Mouse (Mus musculus) neural tube, embryonic 10.5 days (tissue): Measurements from ENCODE around the gene Reln.

Experiments used
- DNase-seq: peaks from one replicate; pipeline ENCODE4 v3.0.0-alpha.2; 2017; ENCODE audit warnings: low spot score; ENCODE audit errors: extremely low spot score

Reln gene

DNA sequence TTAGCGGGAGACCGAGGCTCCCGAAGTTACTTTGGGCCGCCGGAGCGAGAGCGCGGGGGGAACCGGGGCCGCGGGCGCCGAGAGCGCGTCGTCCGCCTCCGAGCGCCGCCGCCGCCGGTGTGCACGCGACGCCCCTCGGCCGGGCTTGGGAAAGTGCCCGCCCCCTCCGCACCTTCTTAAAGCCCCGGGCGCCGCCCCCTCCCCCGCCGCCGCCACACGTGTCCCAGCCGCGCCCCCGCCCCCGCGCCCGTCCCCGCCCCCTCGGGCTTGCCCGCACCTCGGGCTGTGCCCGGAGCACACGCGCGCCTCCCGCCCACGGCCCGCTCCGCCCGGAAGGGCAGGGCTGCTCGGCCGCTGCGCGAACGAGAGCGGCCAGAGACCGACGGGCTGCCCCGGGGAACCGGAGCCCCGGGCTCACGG is at the start of gene Reln:
Gene Reln, minus strand, starts transcription at position 147 of the 420 bp plus-strand sequence.
- DNase-seq = peak; percentile 63

DNA sequence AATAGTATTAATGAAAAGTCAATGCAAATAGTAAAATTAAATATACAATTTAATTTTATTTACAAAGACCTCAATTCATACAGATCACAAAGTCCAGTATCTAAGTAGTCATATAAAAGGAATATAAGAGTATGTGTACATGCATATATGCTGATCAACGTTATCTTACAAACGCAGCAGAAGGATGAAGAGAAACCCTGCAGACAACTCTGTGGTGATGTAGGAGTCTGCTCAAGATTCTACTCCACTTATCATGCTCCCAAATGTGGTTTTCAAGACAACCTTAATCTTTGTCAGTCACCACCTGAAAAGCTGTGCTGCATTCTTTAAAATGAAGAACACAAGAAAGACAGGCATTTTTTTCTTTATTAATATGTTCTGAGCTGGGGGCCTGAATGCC is 44.0 kb upstream of the Reln start:
- DNase-seq = no peak

DNA sequence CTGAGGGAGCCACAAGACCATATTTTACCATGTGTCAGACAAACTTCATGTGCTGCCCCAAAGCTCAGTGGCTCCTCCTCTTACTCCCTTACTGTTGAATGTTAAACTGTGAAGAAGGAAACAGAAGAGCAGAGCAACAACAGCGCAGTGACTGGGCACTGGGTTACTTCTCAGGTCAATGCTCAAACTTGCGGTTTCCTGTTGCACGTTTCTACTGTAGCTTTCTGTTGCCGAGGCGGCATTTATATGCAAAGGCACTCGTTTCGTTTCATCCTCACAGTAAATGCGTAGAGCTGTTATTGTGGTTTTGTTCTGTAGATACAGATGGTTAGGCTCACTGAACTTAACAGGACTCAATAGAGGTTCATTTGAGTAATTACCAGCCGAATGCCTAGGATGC is 16.0 kb upstream of the Reln start:
- DNase-seq = no peak

DNA sequence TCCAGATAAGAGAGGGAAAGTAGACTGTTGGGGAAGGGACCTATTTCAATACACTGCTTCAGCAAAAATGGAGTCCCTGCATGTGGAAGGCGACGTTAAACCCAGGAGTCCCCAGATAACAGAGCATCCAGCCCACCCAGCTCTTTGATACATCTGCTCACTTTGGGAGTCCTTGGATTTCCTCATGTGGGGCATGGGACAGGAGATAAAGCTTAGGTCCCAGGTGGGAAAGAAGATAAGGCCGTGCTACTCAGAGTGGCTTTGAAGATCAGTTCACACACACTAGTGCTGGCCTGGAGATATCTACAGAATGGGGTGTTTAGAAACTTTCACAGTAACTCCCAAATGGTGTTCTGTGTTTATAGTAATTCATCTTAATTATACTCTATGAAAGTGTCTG is 3.9 kb upstream of the Reln start:
- no peak for DNase-seq

DNA sequence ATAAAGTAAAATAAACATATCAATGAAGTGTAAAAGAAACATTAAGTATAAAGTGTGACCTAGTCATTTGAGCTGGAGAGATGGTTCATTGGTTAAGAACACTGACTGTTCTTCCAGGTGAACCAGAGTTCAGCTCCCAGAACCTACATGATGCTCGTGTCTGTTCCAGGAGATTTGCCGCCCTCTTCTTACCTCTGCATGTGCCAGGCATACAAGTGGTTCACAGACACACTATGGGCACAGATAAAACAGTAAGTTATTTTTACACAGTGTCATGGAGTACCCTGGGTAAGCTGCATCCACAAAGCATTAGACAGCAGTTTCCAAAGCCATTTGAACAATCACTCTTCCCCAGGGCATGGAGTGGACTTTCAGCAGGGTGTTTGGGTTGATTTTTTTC is 3.2 kb upstream of the Reln start:
- no peak for DNase-seq

DNA sequence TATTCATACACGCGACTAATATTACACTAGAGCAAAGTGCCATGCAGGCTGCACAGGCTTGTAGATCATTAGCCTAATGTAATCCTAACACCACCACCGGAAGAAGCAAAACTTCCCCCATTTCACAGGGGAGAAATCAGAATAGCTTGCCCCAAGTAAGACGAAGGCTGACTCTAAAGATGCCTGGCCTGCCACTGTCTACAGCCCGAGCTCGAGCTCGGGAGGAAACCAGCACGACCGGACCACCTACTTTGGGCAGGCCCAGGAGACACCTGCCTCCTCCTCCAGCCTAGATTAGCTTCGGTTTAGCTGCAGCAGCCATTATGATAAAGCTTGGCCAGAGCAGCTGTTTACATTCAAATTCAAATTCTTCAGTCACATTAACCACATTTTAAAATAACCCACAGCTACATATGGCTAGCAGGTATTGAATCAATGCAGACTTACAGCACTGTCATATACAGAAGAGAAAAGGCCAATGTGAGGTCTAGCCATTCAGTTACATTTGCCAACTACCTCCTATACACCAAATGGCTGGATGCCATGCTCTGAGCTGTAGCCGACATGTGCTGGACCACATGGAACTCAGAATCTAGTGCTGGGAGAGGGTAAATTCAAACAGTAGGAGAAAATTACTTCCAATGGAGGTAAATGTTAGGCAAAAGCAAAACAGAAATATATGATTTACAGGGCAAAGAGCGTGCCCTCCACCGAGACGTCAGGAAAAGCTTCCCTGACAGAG is 1.6 kb upstream of the Reln start:
- DNase-seq = no peak

DNA sequence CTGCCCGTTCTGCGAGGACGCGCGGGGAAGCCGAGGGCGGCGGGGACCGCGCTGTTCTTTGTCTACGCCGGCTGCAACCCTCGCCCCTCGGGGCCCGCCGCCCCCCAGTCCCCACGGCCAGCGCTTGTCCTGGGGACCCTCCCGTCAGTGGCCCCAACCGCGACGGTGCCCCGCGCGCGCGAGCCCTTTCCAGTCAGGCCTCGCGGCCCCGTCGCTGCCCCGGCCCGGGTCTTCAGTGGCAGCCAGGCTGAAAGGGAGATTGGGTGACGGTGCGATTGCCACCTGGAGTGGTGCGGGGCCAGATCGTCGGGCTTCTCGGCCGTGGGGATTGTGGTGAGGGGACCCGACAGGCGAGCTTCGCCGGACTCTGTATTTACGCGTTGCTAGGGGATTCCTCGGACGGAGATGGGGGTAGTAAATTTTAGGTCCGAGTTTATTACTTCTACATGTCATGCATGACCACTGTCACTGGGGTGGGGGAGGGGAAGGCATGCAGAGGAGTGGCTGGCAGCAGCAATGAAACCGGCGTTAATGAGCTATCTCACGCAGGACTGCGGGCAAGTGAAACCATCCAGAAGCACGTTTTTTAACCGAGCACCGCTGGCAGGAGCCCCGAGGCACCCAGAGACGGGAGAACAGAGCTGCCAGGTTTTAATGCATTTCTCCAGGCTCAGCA is 612 bp upstream of the Reln start:
- peak; percentile 59 for DNase-seq

DNA sequence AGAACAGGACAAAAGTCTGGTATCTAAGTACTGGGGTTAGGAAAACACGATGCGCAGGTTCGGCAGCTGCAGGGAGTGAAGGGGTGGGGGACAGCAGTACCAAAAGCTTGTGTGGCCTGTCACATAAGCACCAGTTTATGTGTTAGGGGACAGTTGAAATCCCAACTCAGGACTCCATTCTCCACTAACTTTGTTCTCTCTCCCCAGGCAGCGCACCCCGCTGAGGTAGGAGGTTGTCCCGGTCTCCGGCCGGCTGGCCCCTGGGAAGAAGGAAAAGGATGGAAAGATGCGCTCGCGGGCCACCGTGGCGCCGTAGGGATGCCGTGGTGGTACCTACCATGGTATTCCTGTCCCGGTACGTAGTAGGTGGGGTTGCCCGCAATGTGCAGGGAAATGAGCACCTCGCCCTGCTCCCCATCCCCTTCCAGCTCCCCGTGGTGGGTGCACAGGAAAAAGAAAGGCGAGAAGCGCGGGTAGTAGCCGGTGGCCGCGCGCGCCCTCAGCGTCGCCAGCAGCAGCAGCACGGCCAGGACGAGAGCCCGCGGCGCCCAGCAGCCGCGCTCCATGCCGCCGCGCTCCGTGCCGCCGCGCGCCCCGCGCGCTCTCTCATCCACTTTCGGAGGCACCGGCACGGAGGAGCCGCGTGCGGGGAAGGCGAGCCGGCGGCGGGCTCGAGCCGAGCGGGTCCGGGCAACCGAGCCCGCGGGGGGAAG is 503 bp downstream of the Reln start:
- DNase-seq = peak; percentile 62

DNA sequence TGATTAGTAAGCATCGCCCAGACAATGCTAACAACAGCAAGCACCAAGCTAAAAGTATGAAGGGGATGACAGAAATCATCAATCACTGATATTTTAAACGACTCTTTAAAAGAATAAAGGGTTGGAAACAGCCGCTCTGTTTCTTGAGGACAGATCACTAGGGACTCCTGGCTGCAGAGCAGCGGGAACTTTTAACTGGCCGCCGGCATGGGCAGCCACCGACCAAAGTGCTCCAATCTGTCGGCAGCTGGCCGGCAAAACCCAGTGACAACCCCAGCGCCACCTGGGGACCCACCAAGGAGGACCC is 1.0 kb downstream of the Reln start:
- DNase-seq = no peak

DNA sequence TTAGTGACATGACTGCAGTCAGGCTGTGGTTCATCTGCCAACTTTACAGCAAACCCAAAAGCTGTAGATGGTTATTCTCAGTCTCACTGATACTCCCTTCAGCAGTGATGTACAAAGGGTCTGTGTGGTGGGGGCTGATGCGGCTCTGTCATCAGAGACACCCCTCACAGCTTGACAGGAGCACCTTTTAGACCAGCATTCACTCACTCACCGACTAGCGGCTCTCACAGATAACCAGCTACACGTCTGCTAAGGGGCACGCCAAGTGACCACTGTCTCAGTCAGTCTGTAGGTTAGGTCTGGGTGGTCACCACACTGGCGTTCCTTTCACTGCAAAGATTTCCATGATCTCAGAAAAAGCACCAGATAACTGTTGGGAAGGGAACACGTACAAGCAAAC is 2.0 kb downstream of the Reln start:
- no peak for DNase-seq

DNA sequence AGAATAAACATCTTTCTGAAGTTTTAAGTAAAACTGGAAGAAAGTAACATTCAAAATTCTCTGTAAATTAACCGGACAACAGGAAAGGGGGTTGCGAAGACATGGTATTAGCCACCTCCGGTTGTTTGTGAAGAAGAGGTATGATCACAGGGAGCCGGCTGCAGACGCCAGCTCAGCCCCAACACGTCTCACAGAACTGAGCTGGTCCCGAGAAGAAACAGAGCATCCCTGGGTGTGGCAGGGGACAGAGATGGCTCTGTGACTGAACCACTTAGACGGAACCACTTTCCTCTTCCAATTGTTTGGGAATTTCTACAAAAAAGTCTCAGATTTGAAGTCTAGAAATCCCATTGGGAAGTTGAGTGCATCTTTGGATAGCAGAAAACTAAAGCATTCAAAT is 3.5 kb downstream of the Reln start:
- no peak for DNase-seq

DNA sequence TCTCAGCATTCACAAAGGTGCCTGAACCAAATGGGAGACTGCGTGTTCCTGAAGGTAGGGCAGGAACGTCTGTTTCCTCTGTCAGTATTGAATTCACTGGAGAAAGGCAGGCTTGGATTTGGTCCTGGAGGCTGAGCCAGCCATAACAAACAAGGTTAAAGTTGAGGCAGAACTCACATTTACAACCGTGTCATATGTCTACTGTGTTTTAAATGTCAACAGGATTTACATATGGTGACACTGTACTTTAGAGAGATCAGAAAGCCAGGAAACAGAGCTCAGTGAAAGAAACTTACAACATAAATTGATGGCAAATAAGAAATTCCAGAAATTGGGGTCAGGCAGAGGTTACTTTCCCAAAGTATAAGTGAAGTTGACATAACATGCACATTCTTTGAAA is 9.1 kb downstream of the Reln start:
- DNase-seq = no peak

DNA sequence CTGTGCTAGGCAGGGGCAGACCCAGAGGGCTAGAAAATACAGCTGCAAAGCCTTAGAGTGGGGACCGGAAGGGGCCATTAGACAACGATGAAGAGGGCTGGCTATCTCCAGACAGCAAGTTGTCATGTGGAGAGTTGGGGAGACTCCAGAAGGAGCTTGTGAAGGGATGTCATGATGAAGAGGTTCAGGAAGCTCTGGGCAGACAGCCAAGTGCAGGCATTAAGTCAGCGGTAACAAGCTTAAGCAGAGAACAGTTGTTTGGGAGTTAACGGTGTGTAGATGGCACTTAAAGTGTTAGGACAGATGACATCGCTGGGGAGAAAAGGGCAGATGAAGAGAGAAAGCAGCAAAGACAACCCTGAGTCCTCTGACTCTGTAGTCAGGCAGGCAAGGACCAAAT is 13.7 kb downstream of the Reln start:
- DNase-seq = no peak

DNA sequence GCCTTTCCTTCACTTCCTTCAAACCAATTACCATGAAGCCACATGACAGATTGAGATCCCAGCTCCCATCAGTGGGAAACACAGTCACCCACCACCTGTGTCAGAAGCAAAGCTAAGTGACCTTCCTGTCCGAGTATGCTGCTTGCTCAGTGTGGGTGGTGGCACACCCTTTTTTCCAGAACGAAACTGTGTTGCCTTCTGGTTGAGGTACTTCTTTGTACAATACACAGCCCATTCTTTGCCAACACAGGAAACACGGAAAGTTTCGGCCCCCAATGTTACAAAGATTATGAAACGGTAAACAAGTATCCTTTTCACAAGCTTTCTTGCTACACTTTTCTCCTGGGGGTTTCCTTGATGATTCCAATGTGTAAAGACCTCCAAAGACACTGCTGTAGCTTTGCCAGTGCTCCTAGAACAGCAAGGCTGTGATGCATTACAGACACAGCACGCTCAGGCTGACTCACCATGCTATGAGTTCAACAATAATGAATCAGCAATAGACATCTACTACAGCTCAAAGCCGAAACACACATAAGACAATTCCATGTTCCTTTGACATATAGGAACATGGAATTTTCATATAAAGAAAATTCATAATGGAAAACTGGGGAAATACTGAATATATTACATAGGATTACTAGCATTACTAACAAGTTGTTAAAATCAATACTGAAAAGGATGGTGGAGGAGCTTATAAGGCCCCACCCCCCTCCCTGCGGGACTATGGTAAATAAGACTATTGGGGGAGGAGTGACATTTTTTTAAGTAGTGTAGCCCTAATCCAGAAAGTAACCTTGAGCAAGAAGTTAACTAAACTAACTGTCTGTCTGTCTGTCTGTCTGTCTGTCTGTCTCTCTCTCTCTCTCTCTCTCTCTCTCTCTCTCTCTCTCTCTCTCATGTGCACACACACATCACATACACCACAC is 15.8 kb downstream of the Reln start:
- no peak for DNase-seq

DNA sequence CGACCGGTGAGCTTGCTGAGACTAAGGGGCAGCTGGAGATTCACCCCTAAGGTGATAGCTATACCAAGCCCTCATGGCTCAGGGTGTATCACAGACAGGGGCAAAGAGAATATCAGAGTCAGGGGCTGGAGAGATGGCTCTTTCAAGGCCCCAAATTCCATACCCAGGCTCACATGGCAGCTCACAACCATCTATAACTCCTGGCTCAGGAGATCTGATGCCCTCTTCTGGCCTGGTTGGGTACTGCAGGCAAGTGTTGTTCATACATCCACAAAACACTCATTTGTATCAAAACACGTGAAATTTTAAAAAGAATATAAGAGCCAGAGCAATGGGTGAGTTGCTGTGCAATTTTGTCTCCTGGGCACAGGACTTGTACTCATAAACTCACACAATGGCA is 17.3 kb downstream of the Reln start:
- peak; percentile 48 for DNase-seq

DNA sequence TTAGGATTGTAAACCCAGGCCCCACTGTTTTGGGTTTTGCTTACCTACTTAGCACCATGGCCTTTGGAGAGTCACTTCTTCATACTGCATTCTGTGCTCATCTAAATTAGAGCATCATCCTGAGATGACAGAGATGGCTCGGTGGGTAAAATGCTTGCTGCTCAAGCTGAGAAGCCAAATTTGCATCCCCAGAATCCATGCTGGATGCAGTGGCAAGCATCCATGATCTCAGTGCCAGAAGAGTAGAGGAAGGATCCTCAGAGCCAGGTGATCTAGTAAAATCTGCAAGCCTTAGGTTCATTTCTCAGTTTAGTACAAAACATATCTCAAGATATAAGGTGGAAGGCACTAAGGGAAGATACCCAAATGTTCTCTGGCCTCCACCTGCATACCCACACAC is 20.7 kb downstream of the Reln start:
- DNase-seq = no peak

DNA sequence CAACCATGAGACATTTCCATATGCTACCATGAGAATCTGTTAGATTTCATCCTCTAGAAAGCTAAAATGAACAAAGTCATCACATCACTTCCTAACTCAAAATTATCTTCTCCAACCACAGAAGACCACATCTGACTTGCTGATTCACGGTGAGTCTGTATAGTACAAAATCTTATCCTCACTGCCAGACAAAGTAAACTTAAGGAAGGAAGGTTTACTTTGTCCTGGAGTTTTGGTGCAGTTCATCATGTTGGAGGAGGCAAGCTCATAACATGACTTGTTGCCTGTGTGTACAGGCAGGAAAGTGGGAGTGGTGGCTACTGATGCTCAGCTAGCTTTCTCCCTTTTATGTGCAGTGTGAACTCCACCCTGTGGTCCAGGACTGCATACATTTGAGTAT is 26.7 kb downstream of the Reln start:
- no peak for DNase-seq

DNA sequence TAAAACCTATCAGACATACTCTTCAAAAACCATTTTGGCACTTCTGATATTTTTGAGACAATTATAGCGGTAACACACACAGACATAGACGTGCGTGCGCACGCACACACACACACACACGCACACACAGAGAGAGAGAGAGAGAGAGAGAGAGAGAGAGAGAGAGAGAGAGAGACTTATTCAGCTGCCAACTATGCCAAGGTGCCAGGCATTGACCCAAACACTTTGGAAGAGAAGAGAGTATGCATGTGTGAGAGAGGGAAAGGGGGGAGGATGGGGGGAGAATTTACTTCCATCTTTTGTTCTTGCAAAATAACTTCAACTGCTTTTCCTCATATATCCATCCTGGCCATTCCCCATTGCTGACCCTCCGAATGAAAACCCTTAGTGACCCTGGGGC is 28.0 kb downstream of the Reln start:
- no peak for DNase-seq

DNA sequence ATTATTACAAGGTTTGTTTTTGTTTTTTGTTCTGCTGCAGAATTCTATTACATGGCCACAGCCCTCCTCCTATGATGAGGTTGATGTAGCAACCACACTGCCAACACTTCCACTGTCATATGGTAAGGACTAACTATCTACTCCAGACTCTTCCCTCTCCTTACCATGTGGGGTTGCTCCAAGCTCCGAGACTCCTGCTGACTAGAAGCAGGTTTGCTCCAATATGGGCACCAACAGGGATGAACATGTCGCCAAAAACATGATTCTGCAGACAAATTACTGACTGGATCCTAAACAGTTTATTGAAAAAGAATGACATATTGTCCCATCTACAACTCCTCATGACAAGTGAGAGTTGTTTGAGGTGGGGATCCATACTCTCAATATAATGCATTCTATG is 28.5 kb downstream of the Reln start:
- DNase-seq = no peak

DNA sequence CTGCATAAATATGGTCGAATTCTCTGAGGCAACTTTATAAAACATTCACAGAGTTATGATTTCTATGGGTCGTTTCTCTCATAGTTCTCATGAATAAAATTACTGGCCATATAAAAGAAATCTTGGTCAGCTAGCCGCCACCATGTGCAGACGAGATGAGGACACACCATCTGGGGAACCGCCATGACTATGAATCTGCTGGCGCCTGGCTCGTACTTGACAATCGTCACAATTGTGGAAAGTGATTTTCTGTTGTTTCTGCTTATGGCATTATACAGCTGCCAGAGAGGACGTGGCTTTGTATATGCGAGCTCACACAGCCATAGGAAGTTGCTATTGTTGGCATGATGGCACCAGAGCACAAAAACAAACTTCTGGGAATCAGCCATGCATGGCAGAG is 31.5 kb downstream of the Reln start:
- DNase-seq = no peak

DNA sequence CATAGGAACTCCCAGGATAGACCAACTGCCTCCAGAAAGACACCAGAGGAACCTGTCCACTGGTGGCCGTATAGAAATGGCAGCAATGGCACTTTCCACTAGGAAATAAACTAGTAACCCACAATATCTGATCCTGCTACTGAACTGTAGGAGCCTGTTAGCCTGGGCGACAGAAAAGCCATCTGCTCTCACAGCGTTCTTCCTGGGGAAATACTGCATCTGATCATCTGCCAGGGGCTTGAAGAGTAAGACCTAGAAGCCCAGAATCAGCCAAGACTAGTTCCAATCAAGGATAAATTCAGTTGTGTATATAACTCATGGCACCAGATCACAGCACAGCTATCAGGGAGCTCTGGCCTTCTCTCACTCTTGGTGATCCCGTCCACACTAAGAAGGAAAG is 33.5 kb downstream of the Reln start:
- DNase-seq = no peak

DNA sequence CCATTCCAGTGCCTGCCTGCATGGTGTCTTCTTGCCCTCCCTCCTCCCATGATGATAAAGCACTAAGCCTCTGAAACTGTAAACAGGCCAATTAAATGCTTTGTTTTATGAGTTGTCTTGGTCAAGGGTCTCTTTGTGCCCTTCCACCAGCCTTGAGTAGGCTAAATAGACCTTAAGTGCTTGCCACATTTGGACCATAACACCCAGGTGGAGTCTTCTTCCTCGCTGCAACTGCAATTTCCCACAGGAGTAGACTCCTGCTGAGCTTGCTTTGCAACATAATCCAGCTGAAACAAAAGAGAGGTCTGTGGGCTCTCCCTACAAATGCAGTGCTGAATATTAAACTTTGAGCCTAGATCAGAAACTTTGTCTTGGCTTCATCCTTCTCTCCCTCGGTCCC is 35.5 kb downstream of the Reln start:
- no peak for DNase-seq
